21 mouse cellular contexts compared by ENCODE assay signal in the genomic region with DNA sequence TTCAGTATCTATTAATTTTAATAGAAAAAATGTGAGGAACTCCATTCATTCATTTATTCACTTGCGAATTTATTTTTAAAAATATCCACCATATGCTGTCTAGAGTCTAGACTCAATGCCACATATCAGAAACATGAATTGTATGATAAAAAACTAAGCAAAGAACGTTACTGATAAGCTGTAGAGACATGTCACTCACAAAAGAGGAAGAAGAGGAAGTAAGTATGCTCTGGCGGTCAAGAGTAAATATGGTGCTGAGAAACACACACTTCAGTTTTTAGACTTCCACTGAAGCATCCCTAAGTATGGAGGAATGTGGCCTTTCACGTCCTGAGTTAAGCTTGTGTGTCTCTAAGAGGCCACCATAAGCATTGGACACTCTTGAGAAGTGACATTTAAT.
DNase-seq lines count a peak whose midpoint lies in the region; ATAC-seq lines count a peak whose summit lies in the region.
"Had no signal": no experiment of that assay in that cellular context is flagged by ENCODE, and none has a peak within 500 bp of the region (broad histone marks: within the 10 kb centered on the region; RNA-seq: fewer than 3 reads in every experiment).

No protein-coding gene starts in this region.

- DNase-seq in splenic B cell, adult 2 months (ENCODE audit: low read depth, low spot score) = peak; percentile 50
- DNase-seq in cerebellum, postnatal 25 days = no peak
- DNase-seq in cerebellum, postnatal 10 days = no peak
- DNase-seq in ovary, postnatal 14 days (ENCODE audit: low spot score) = no peak
- DNase-seq: adrenal gland, adult 2 months; adrenal gland, postnatal 25 days; cerebellum, adult 11-12 months; cerebellum, adult 8-10 months; cerebellum, postnatal 14 days; embryo, embryonic 11 days; gastrocnemius, postnatal 36 days had no signal

- no peaks in the 10 kb centered on the region for H3K36me3 ChIP-seq in splenic B cell, adult 2 months (ENCODE audit: control insufficient read depth, insufficient read depth, low read length, poor library complexity, severe bottlenecking)
- H3K36me3 ChIP-seq: embryonic facial prominence, embryonic 10.5 days; embryonic facial prominence, embryonic 13.5 days; forebrain, embryonic 12.5 days; forebrain, embryonic 15.5 days; hindbrain, embryonic 10.5 days; hindbrain, embryonic 13.5 days; intestine, embryonic 15.5 days had no signal

- peak; percentile 76 for ATAC-seq in common myeloid progenitor, adult 5-6 weeks (replicated peaks; ENCODE audit: low read depth, poor library complexity, severe bottlenecking)
- peak; percentile 61 for ATAC-seq in megakaryocyte, adult 5-6 weeks (ENCODE audit: poor library complexity, severe bottlenecking)
- ATAC-seq: forebrain, embryonic 15.5 days; hindbrain, embryonic 16.5 days; intestine, embryonic 15.5 days had no signal

- H3K27me3 ChIP-seq in splenic B cell, adult 2 months (ENCODE audit: control insufficient read depth, insufficient read depth, low read length, poor library complexity, severe bottlenecking) = no peaks in the 10 kb centered on the region
- H3K27me3 ChIP-seq: embryonic facial prominence, embryonic 13.5 days; forebrain, embryonic 12.5 days; forebrain, embryonic 15.5 days; hindbrain, embryonic 13.5 days; intestine, embryonic 15.5 days had no signal
